21 mouse cellular contexts compared by ENCODE assay signal in genomic region chr19:42561991-42562390, GRCm38 (mm10). TPM values are rescaled to one million over a fixed set of nuclear protein-coding genes. Genes with fewer than 3 reads are reported as not detected.
A peak's percentile ranks its signal among the peaks of the same experiment; 100 is the strongest.
DNase-seq lines count a peak whose midpoint lies in the region; ATAC-seq and TF ChIP-seq lines count a peak whose summit lies in the region.
"Had no signal": no experiment of that assay in that cellular context is flagged by ENCODE, and none has a peak within 500 bp of the region (broad histone marks: within the 10 kb centered on the region; RNA-seq: fewer than 3 reads in every experiment).

No protein-coding gene starts in this region.

- 84% methylated on average over 1 of the region's 1 CpGs for WGBS in forebrain, embryonic 15.5 days

- no peaks in the 10 kb centered on the region for H3K4me1 ChIP-seq in testis, adult 2 months (ENCODE audit: control insufficient read depth, insufficient read depth, low read length)
- no peaks in the 10 kb centered on the region for H3K4me1 ChIP-seq in forebrain, embryonic 15.5 days
- H3K4me1 ChIP-seq: hindbrain, embryonic 13.5 days; limb, embryonic 12.5 days; midbrain, embryonic 15.5 days; stomach, embryonic 15.5 days had no signal

- ATAC-seq in forebrain, embryonic 15.5 days (replicated peaks), result no peak
- ATAC-seq: CD4-positive, CD25-positive, alpha-beta regulatory T cell, adult 4 months; lung, postnatal 0 days; midbrain, embryonic 15.5 days had no signal

- no peak overlapping the region for H3K9ac ChIP-seq in forebrain, embryonic 15.5 days (replicated peaks)
- H3K9ac ChIP-seq: hindbrain, embryonic 13.5 days; limb, embryonic 12.5 days; liver, embryonic 14.5 days; midbrain, embryonic 15.5 days; stomach, embryonic 15.5 days had no signal

- no peak overlapping the region for H3K27ac ChIP-seq in testis, adult 2 months (ENCODE audit: control insufficient read depth, insufficient read depth, low read depth, low read length)
- H3K27ac ChIP-seq in forebrain, embryonic 15.5 days (replicated peaks), result no peak overlapping the region
- H3K27ac ChIP-seq: hindbrain, embryonic 13.5 days; kidney, postnatal 0 days; limb, embryonic 12.5 days; liver, embryonic 14.5 days; midbrain, embryonic 15.5 days; stomach, embryonic 15.5 days had no signal

- H3K4me3 ChIP-seq in testis, adult 2 months (ENCODE audit: control insufficient read depth, low read depth, low read length), result peak overlapping the region; percentile 55
- no peak overlapping the region for H3K4me3 ChIP-seq in forebrain, embryonic 15.5 days
- H3K4me3 ChIP-seq: hindbrain, embryonic 13.5 days; limb, embryonic 12.5 days; midbrain, embryonic 15.5 days; stomach, embryonic 15.5 days had no signal

- no peaks in the 10 kb centered on the region for H3K9me3 ChIP-seq in forebrain, embryonic 15.5 days
- H3K9me3 ChIP-seq: G1E; hindbrain, embryonic 13.5 days; limb, embryonic 12.5 days; midbrain, embryonic 15.5 days; stomach, embryonic 15.5 days had no signal

- peak; percentile 38 for DNase-seq in adrenal gland, postnatal 10 days
- no peak for DNase-seq in adrenal gland, adult 8-10 months
- DNase-seq in heart, adult 18-20 months, result peak; percentile 35 to 39
- DNase-seq in heart, postnatal 4 days, result no peak
- DNase-seq in testis, postnatal 10 days (ENCODE audit: low spot score), result no peak
- DNase-seq in ovary, postnatal 36 days (ENCODE audit: low spot score), result no peak
- DNase-seq: right cerebral cortex, adult 18-20 months; spleen, adult 18-20 months; thymus, postnatal 14 days had no signal

- TF ChIP-seq CTCF in testis, adult 2 months (IDR thresholded peaks at IDR 0.05; ENCODE audit: control insufficient read depth, insufficient read depth, insufficient replicate concordance, low read depth, low read length), result no peak

- TF ChIP-seq POLR2A in testis, adult 2 months (IDR thresholded peaks at IDR 0.05; ENCODE audit: control insufficient read depth, low read depth, low read length), result no peak

- H3K27me3 ChIP-seq in testis, adult 2 months (ENCODE audit: control insufficient read depth, insufficient read depth, low read length), result no peaks in the 10 kb centered on the region
- no peaks in the 10 kb centered on the region for H3K27me3 ChIP-seq in forebrain, embryonic 15.5 days
- H3K27me3 ChIP-seq: hindbrain, embryonic 13.5 days; limb, embryonic 12.5 days; midbrain, embryonic 15.5 days; stomach, embryonic 15.5 days had no signal

- peaks cover 2% of the 10 kb centered on the region; the same call in 1 of the 2 replicates for H3K36me3 ChIP-seq in testis, adult 2 months (ENCODE audit: control insufficient read depth, insufficient read depth, low read length)
- H3K36me3 ChIP-seq in forebrain, embryonic 15.5 days, result 0 out of 2 replicates have a peak, but pooled peaks cover 6% of the 10 kb centered on the region
- H3K36me3 ChIP-seq: midbrain, embryonic 15.5 days had no signal

- no peak overlapping the region for H3K4me2 ChIP-seq in forebrain, embryonic 15.5 days (replicated peaks)
- H3K4me2 ChIP-seq: hindbrain, embryonic 13.5 days; limb, embryonic 12.5 days; midbrain, embryonic 15.5 days; stomach, embryonic 15.5 days had no signal

RNA-seq across cellular contexts. Expression of gene R3hcc1l, which starts 43.4 kb away (rescaled TPM):
- total RNA-seq in adrenal gland, postnatal 10 days (2021), result 10 to 100 TPM; 18.3 to 23.7 TPM
- total RNA-seq in adrenal gland, adult 8-10 months (2022), result 10 to 100 TPM; 25.0 to 31.3 (median 26.2) TPM
- total RNA-seq in heart, adult 18-20 months (2021), result 10 to 100 TPM; 22.8 to 28.9 TPM
- 10 to 100 TPM; 17.7 to 18.0 TPM for total RNA-seq in heart, postnatal 4 days (2021)
- 5.6 and 7.0 TPM in 2 replicates for polyA plus RNA-seq in testis, adult 2 months (2012; rRNA removed)
- 15.9 and 16.3 TPM in 2 replicates for polyA plus RNA-seq in forebrain, embryonic 15.5 days (2015; fragmentation: Nextera tagmentation; extraction: Ambion mirVana)

RNA-seq across cellular contexts. Expression of gene Loxl4, which starts 50.6 kb away (rescaled TPM):
- 1 to 10 TPM; 1.8 to 2.7 TPM for total RNA-seq in adrenal gland, postnatal 10 days (2021)
- total RNA-seq in adrenal gland, adult 8-10 months (2022), result 1 to 10 TPM; 1.5 to 3.1 (median 2.0) TPM
- total RNA-seq in heart, adult 18-20 months (2021), result under 1 TPM; 0.67 to 0.92 TPM
- total RNA-seq in heart, postnatal 4 days (2021), result 1 to 10 TPM; 1.9 TPM
- 0.25 and 0.47 TPM in 2 replicates for polyA plus RNA-seq in testis, adult 2 months (2012; rRNA removed)
- 0.11 and 0.18 TPM in 2 replicates for polyA plus RNA-seq in forebrain, embryonic 15.5 days (2015; fragmentation: Nextera tagmentation; extraction: Ambion mirVana)
- total RNA-seq: G1E; megakaryocyte progenitor cell, adult 5-6 weeks had no signal
- polyA plus RNA-seq: G1E had no signal

Comparison
In these comparisons a context has a peak if more than half of its experiments do, and no peak if none do; other contexts are left out.
1. DNase-seq: peak in adrenal gland, postnatal 10 days (single experiment) and heart, adult 18-20 months (2 of 2); none in adrenal gland, adult 8-10 months (single experiment), heart, postnatal 4 days (single experiment), testis, postnatal 10 days (single experiment) and ovary, postnatal 36 days (single experiment).